Mouse (Mus musculus) T-cell, adult 66 days (primary cell): ENCODE data around the gene Gm10721. TPM values are rescaled to one million over a fixed set of nuclear protein-coding genes. Genes with fewer than 3 reads are reported as not detected.

Experiments used
- total RNA-seq, 2 experiments: library from RNA; stranded (reverse); gene quantifications; 3 replicates in 1 of 2; 4 replicates in 1 of 2; pipeline ENCODE4 v1.2.4; 2023

The Gm10721 gene
- total RNA-seq = 1 to 10 TPM; 3.4 to 4.6 TPM

GRCm38 (mm10) chr9:3012733-3013279 lies at the start of gene Gm10721:
Gene Gm10721 (plus strand): TSS chr9:3013140.

GRCm38 (mm10) chr9:3000445-3000972 lies 12.4 kb upstream of the Gm10721 start, which contains the start of gene Gm10722:
Gene Gm10722 (plus strand): TSS chr9:3000922.

GRCm38 (mm10) chr9:3002794-3003396 lies 10.0 kb upstream of the Gm10721 start, which contains the start of gene Gm11168:
Gene Gm11168 (plus strand): TSS chr9:3003346.

GRCm38 (mm10) chr9:3015354-3015753 lies 2.4 kb downstream of the Gm10721 start, which contains the start of gene Gm10720:
Gene Gm10720 (plus strand): TSS chr9:3015654.

GRCm38 (mm10) chr9:3017108-3017507 lies 4.2 kb downstream of the Gm10721 start, which contains the start of gene Gm10719:
Gene Gm10719 (plus strand): TSS chr9:3017408.

GRCm38 (mm10) chr9:3023312-3023984 lies 10.5 kb downstream of the Gm10721 start, which contains the start of gene Gm10718:
Gene Gm10718 (plus strand): TSS chr9:3023547.

GRCm38 (mm10) chr9:3024912-3025467 lies 12.1 kb downstream of the Gm10721 start, which contains the start of gene Gm10717:
Gene Gm10717 (plus strand): TSS chr9:3025417.

GRCm38 (mm10) chr9:3034299-3034698 lies 21.4 kb downstream of the Gm10721 start, which contains the start of gene Gm17535:
Gene Gm17535 (plus strand): TSS chr9:3034599.

GRCm38 (mm10) chr9:3036577-3036976 lies 23.6 kb downstream of the Gm10721 start, which contains the start of gene Gm10715:
Gene Gm10715 (plus strand): TSS chr9:3036877.

Other genes with a start within 250 kb of the Gm10721 start
- 1 to 10 TPM in 1 of 2 experiments, not detected in 1; 1.8 TPM for gene Gm10722, start 12.2 kb upstream of the Gm10721 start, total RNA-seq
- gene Gm11168, start 9.8 kb upstream of the Gm10721 start, total RNA-seq = not detected
- not detected for gene Gm10720, start 2.5 kb downstream of the Gm10721 start, total RNA-seq
- gene Gm10719, start 4.3 kb downstream of the Gm10721 start, total RNA-seq = 1 to 10 TPM; 5.9 to 9.8 TPM
- 10 to 100 TPM in 1 of 2 experiments, 1 to 10 TPM in 1; 6.6 to 11.2 TPM for gene Gm10718, start 10.4 kb downstream of the Gm10721 start, total RNA-seq
- 1 to 10 TPM; 1.9 to 3.1 TPM for gene Gm10717, start 12.3 kb downstream of the Gm10721 start, total RNA-seq
- not detected for gene Gm17535, start 21.5 kb downstream of the Gm10721 start, total RNA-seq
- gene Gm10715, start 23.7 kb downstream of the Gm10721 start, total RNA-seq = not detected